Mouse (Mus musculus): Measurements from ENCODE around the gene Atp6v1e1. TPM values are rescaled to one million over a fixed set of nuclear protein-coding genes. Genes with fewer than 3 reads are reported as not detected.

The Atp6v1e1 gene
- polyA plus RNA-seq, 1 experiment from 2014 or later: 135 TPM

- Histone ChIP-seq H3K36me3 (no peaks in the 10 kb centered on the region), H3K9me3 (no peaks in the 10 kb centered on the region), H3K4me3 (no peak overlapping the region), H3K27ac (no peak overlapping the region), H3K4me1 (peaks cover 19% of the 10 kb centered on the region), H3K27me3 (ENCODE audit: insufficient read depth, poor library complexity, severe bottlenecking) (no peaks in the 10 kb centered on the region)
- no peak for DNase-seq (ENCODE audit: low spot score)
- WGBS: 48% methylated on average over 3 of the region's 3 CpGs
Observed at GRCm38 (mm10) chr6:120778226-120778625, 44.4 kb downstream of the Atp6v1e1 start.

GRCm38 (mm10) chr6:120777533-120777932, 45.1 kb downstream of the Atp6v1e1 start:
- WGBS: 89% methylated on average over 9 of the region's 9 CpGs
- H3K36me3 ChIP-seq: no peaks in the 10 kb centered on the region
- DNase-seq (ENCODE audit: low spot score): no peak
- H3K4me1 ChIP-seq: peaks cover 19% of the 10 kb centered on the region
- H3K4me3 ChIP-seq: no peak overlapping the region
- H3K27ac ChIP-seq: no peak overlapping the region
- H3K9me3 ChIP-seq: no peaks in the 10 kb centered on the region
- H3K27me3 ChIP-seq (ENCODE audit: insufficient read depth, poor library complexity, severe bottlenecking): no peaks in the 10 kb centered on the region

- DNase-seq (ENCODE audit: low spot score): no peak
- H3K4me3 ChIP-seq: no peak overlapping the region
- no peaks in the 10 kb centered on the region; the same call in 1 of the 2 replicates for H3K36me3 ChIP-seq
- H3K27me3 ChIP-seq (ENCODE audit: insufficient read depth, poor library complexity, severe bottlenecking): no peaks in the 10 kb centered on the region
- H3K9me3 ChIP-seq: no peaks in the 10 kb centered on the region
- no peak overlapping the region for H3K27ac ChIP-seq
- H3K4me1 ChIP-seq: peaks cover 19% of the 10 kb centered on the region
- WGBS: 62% methylated on average over 3 of the region's 3 CpGs
Observed at GRCm38 (mm10) chr6:120776286-120776685, 46.3 kb downstream of the Atp6v1e1 start.

- H3K9me3 ChIP-seq: no peaks in the 10 kb centered on the region
- WGBS: 86% methylated on average over 6 of the region's 6 CpGs
- H3K36me3 ChIP-seq: no peaks in the 10 kb centered on the region; the same call in 1 of the 2 replicates
- DNase-seq (ENCODE audit: low spot score): no peak
- H3K27me3 ChIP-seq (ENCODE audit: insufficient read depth, poor library complexity, severe bottlenecking): no peaks in the 10 kb centered on the region
- H3K4me3 ChIP-seq: no peak overlapping the region
- H3K27ac ChIP-seq: no peak overlapping the region
- peaks cover 17% of the 10 kb centered on the region for H3K4me1 ChIP-seq
Observed at GRCm38 (mm10) chr6:120773763-120774162, 48.8 kb downstream of the Atp6v1e1 start.

GRCm38 (mm10) chr6:120773149-120773628, 49.4 kb downstream of the Atp6v1e1 start, which contains the start of gene Slc25a18:
TSS of gene Slc25a18 (plus strand) at chr6:120773578.
- peaks cover 12% of the 10 kb centered on the region for H3K4me1 ChIP-seq

GRCm38 (mm10) chr6:120772025-120772424, 50.6 kb downstream of the Atp6v1e1 start:
- peaks cover 1% of the 10 kb centered on the region; the same call in 1 of the 2 replicates for H3K36me3 ChIP-seq
- H3K4me3 ChIP-seq: no peak overlapping the region
- H3K4me1 ChIP-seq: peaks cover 7% of the 10 kb centered on the region; the same call in 1 of the 2 replicates
- H3K27me3 ChIP-seq (ENCODE audit: insufficient read depth, poor library complexity, severe bottlenecking): no peaks in the 10 kb centered on the region
- H3K27ac ChIP-seq: no peak overlapping the region
- H3K9me3 ChIP-seq: no peaks in the 10 kb centered on the region
- DNase-seq (ENCODE audit: low spot score): no peak

More at GRCm38 (mm10) chr6:120773149-120773628, 49.4 kb downstream of the Atp6v1e1 start, which contains the start of gene Slc25a18:
- DNase-seq (ENCODE audit: low spot score): no peak
- Histone ChIP-seq H3K27ac (no peak within 1 kb of the TSS), H3K36me3 (no peaks in the 10 kb centered on the region; the same call in 1 of the 2 replicates), H3K9me3 (no peaks in the 10 kb centered on the region), H3K4me3 (no peak within 1 kb of the TSS), H3K27me3 (ENCODE audit: insufficient read depth, poor library complexity, severe bottlenecking) (no peaks in the 10 kb centered on the region)
- 82% methylated on average over 5 of the region's 5 CpGs for WGBS

- no peak for DNase-seq (ENCODE audit: low spot score)
- Histone ChIP-seq H3K4me1 (peaks cover 4% of the 10 kb centered on the region; the same call in 1 of the 2 replicates), H3K36me3 (peaks cover 6% of the 10 kb centered on the region; the same call in 1 of the 2 replicates), H3K9me3 (no peaks in the 10 kb centered on the region), H3K4me3 (no peak overlapping the region), H3K27me3 (ENCODE audit: insufficient read depth, poor library complexity, severe bottlenecking) (no peaks in the 10 kb centered on the region), H3K27ac (no peak overlapping the region)
- WGBS: 86% methylated on average over 1 of the region's 1 CpGs
Observed at GRCm38 (mm10) chr6:120771366-120771765, 51.2 kb downstream of the Atp6v1e1 start.

- Histone ChIP-seq H3K4me3 (no peak overlapping the region), H3K27ac (no peak overlapping the region), H3K9me3 (no peaks in the 10 kb centered on the region), H3K36me3 (peaks cover 9% of the 10 kb centered on the region; the same call in 1 of the 2 replicates), H3K27me3 (ENCODE audit: insufficient read depth, poor library complexity, severe bottlenecking) (no peaks in the 10 kb centered on the region), H3K4me1 (no peaks in the 10 kb centered on the region)
- DNase-seq (ENCODE audit: low spot score): no peak
- 51% methylated on average over 1 of the region's 1 CpGs for WGBS
Observed at GRCm38 (mm10) chr6:120769972-120770371, 52.6 kb downstream of the Atp6v1e1 start.

- no peak for DNase-seq (ENCODE audit: low spot score)
- WGBS: 93% methylated on average over 2 of the region's 2 CpGs
- Histone ChIP-seq H3K4me3 (no peak overlapping the region), H3K9me3 (no peaks in the 10 kb centered on the region), H3K4me1 (no peaks in the 10 kb centered on the region), H3K27me3 (ENCODE audit: insufficient read depth, poor library complexity, severe bottlenecking) (no peaks in the 10 kb centered on the region), H3K36me3 (peaks cover 46% of the 10 kb centered on the region), H3K27ac (no peak overlapping the region)
Observed at GRCm38 (mm10) chr6:120761151-120761550, 61.4 kb downstream of the Atp6v1e1 start.

GRCm38 (mm10) chr6:120746416-120746815, 76.2 kb downstream of the Atp6v1e1 start:
- no peak overlapping the region for H3K27ac ChIP-seq
- WGBS: 84% methylated on average over 2 of the region's 2 CpGs
- H3K9me3 ChIP-seq: no peaks in the 10 kb centered on the region
- H3K4me3 ChIP-seq: no peak overlapping the region
- DNase-seq (ENCODE audit: low spot score): no peak
- 0 out of 2 replicates have a peak, but pooled peaks cover under 1% of the 10 kb centered on the region for H3K36me3 ChIP-seq
- H3K27me3 ChIP-seq (ENCODE audit: insufficient read depth, poor library complexity, severe bottlenecking): no peaks in the 10 kb centered on the region
- H3K4me1 ChIP-seq: no peaks in the 10 kb centered on the region

Small RNA genes lying within 50 kb of the gene (microRNA-seq; reads per million reads assigned to microRNA genes)
- not detected for gene Gm25193

Other genes starting within 250 kb of the Atp6v1e1 start
- 3.8 and 5.2 TPM in 2 replicates for gene Cecr2, start 156.4 kb downstream of the Atp6v1e1 start, polyA plus RNA-seq (2016; fragmentation: Nextera tagmentation; extraction: Ambion mirVana)
- gene Slc25a18, start 49.2 kb downstream of the Atp6v1e1 start, polyA plus RNA-seq (2016; fragmentation: Nextera tagmentation; extraction: Ambion mirVana): 0.12 and 0.13 TPM in 2 replicates
- 30.9 and 36.8 TPM in 2 replicates for gene Bcl2l13, start 13.4 kb upstream of the Atp6v1e1 start, polyA plus RNA-seq (2016; fragmentation: Nextera tagmentation; extraction: Ambion mirVana)
- 12.7 and 16.5 TPM in 2 replicates for gene Bid, start 94.1 kb upstream of the Atp6v1e1 start, polyA plus RNA-seq (2016; fragmentation: Nextera tagmentation; extraction: Ambion mirVana)

All from heart, embryonic 10.5 days (tissue).